Comparison of ENCODE assay signal across 19 mouse cellular contexts in the genomic region with DNA sequence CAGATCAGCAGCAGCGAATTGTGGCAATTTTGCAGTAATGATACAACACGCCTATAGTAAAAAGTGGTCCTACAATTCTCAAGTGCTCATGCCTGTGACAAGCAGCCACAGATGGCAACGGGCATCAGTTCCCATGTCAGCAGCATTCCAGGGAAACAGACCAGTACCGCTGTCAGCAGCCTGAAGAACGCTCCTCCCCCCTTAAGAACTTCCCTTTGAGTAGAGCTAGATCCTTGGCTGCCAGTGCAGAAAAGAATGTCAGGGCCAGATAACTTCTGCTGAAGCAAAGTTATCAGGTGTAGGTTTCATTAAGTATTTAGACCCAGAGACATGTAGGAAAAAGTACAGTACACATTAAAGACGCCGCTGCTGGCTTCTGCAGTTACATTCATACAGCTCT. TPM values are rescaled to one million over a fixed set of nuclear protein-coding genes. Genes with fewer than 3 reads are reported as not detected.
DNase-seq lines count a peak whose midpoint lies in the region; ATAC-seq and TF ChIP-seq lines count a peak whose summit lies in the region.
"Had no signal": no experiment of that assay in that cellular context is flagged by ENCODE, and none has a peak within 500 bp of the region (broad histone marks: within the 10 kb centered on the region; RNA-seq: fewer than 3 reads in every experiment).

No protein-coding gene starts in this region.

- TF ChIP-seq EP300 in heart, postnatal 0 days (IDR thresholded peaks at IDR 0.05; ENCODE audit: low read depth) = peak; percentile 35; the same call in 1 of the 2 replicates

- H3K9ac ChIP-seq in heart, postnatal 0 days (replicated peaks; ENCODE audit: low read depth, low read length) = no peak overlapping the region
- H3K9ac ChIP-seq: limb, embryonic 12.5 days; lung, embryonic 15.5 days; neural tube, embryonic 15.5 days had no signal

- H3K36me3 ChIP-seq in heart, postnatal 0 days (replicated peaks; ENCODE audit: control insufficient read depth, insufficient read depth, low read length) = no peaks in the 10 kb centered on the region
- H3K36me3 ChIP-seq in limb, embryonic 10.5 days = no peaks in the 10 kb centered on the region
- H3K36me3 ChIP-seq in thymus, adult 2 months (ENCODE audit: control insufficient read depth, insufficient read depth, low read length) = no peaks in the 10 kb centered on the region
- H3K36me3 ChIP-seq: embryonic facial prominence, embryonic 12.5 days; limb, embryonic 12.5 days; lung, embryonic 15.5 days; neural tube, embryonic 15.5 days had no signal

- H3K4me2 ChIP-seq in heart, postnatal 0 days (ENCODE audit: low read depth, low read length) = no peak overlapping the region; the same call in 1 of the 2 replicates
- H3K4me2 ChIP-seq: embryonic facial prominence, embryonic 12.5 days; limb, embryonic 12.5 days; lung, embryonic 15.5 days; midbrain, embryonic 11.5 days; neural tube, embryonic 15.5 days had no signal

- POLR2A ChIA-PET in Patski (lab: Charles Lee) = interaction anchor here (0.8 to 1.3 kb wide), 3 partner anchors 13 to 63 kb away, joined by 3 to 6 read pairs (median 3); no protein-coding TSS in a partner anchor

- H3K4me1 ChIP-seq in heart, postnatal 0 days (ENCODE audit: control insufficient read depth, insufficient read depth) = peaks cover 24% of the 10 kb centered on the region
- H3K4me1 ChIP-seq in limb, embryonic 10.5 days = peaks cover 12% of the 10 kb centered on the region
- H3K4me1 ChIP-seq in thymus, adult 2 months (replicated peaks; ENCODE audit: control insufficient read depth, insufficient read depth, low read length) = no peaks in the 10 kb centered on the region
- H3K4me1 ChIP-seq: limb, embryonic 12.5 days; lung, embryonic 15.5 days; neural tube, embryonic 15.5 days had no signal

- H3K9me3 ChIP-seq in heart, postnatal 0 days (replicated peaks; ENCODE audit: control insufficient read depth, low read length) = no peaks in the 10 kb centered on the region
- H3K9me3 ChIP-seq in limb, embryonic 10.5 days (replicated peaks) = no peaks in the 10 kb centered on the region
- H3K9me3 ChIP-seq: embryonic facial prominence, embryonic 12.5 days; limb, embryonic 12.5 days; lung, embryonic 15.5 days; neural tube, embryonic 15.5 days had no signal

- no peak for TF ChIP-seq POLR2A in thymus, adult 2 months (IDR thresholded peaks at IDR 0.05; ENCODE audit: control insufficient read depth, extremely low read depth, insufficient read depth, low read length, poor library complexity)

- CTCF ChIA-PET in Patski (lab: Charles Lee) = interaction anchor here (0.9 kb wide), 1 partner anchor 21 kb away, joined by 3 read pairs; no protein-coding TSS in a partner anchor

- peak; percentile 66; the same call in 1 of the 2 replicates for ATAC-seq in heart, postnatal 0 days (ENCODE audit: insufficient read depth, low read depth)
- peak; percentile 32 for ATAC-seq in Patski

- peak; percentile 60 for DNase-seq in gastrocnemius, adult 2 months
- DNase-seq in gastrocnemius, adult 18-20 months (ENCODE audit: low spot score) = no peak
- peak; percentile 68 for DNase-seq in heart, postnatal 0 days (ENCODE audit: low spot score)
- DNase-seq in heart, adult 8-10 months (ENCODE audit: low spot score) = no peak
- no peak for DNase-seq in Patski (ENCODE audit: low read depth, low spot score)
- DNase-seq in limb, embryonic 10.5 days (ENCODE audit: low spot score) = peak; percentile 23
- no peak for DNase-seq in thymus, adult 2 months
- no peak for DNase-seq in urinary bladder, adult 18-20 months (ENCODE audit: low spot score in 2 of 2)
- DNase-seq: adrenal gland, postnatal 25 days; B cell, adult 2 months; cerebellum, adult 9-11 months; kidney, adult 8-10 months; retina, postnatal 1 day; thymus, adult 18-20 months had no signal

- in situ Hi-C loops in Patski (cut with MboI; ENCODE audit: low pct_unique_long_range_greater_than_20kb) = loop anchor here (5.0 kb wide), 1 partner anchor 32 kb away; no protein-coding TSS in a partner anchor

- no peak for TF ChIP-seq CTCF in gastrocnemius, adult 2 months (IDR thresholded peaks at IDR 0.05)
- TF ChIP-seq CTCF in heart, postnatal 0 days (IDR thresholded peaks at IDR 0.05; ENCODE audit: low read depth) = no peak
- TF ChIP-seq CTCF in Patski (IDR thresholded peaks at IDR 0.05) = no peak
- no peak for TF ChIP-seq CTCF in thymus, adult 2 months (IDR thresholded peaks at IDR 0.05; ENCODE audit: borderline replicate concordance, control insufficient read depth, extremely low read depth, insufficient read depth, low read length, poor library complexity)

- 0 out of 2 replicates have a peak overlapping the region, but pooled peaks have one; percentile 51 for H3K27ac ChIP-seq in gastrocnemius, adult 2 months
- 0 out of 2 replicates have a peak overlapping the region, but pooled peaks have one; percentile 4 for H3K27ac ChIP-seq in heart, postnatal 0 days (ENCODE audit: low read depth)
- H3K27ac ChIP-seq in limb, embryonic 10.5 days = no peak overlapping the region
- H3K27ac ChIP-seq in thymus, adult 2 months (ENCODE audit: control insufficient read depth, insufficient read depth, low read length) = no peak overlapping the region
- H3K27ac ChIP-seq: embryonic facial prominence, embryonic 12.5 days; limb, embryonic 12.5 days; lung, embryonic 15.5 days; neural tube, embryonic 15.5 days had no signal

- intact Hi-C loops in gastrocnemius, adult 2 months (cut with DNase I) = no loop called here

- WGBS in heart, postnatal 0 days = 13% methylated on average over 7 of the region's 7 CpGs
- WGBS in limb, embryonic 10.5 days = 44% methylated on average over 7 of the region's 7 CpGs
- WGBS in thymus, adult 2 months = 85% methylated on average over 7 of the region's 7 CpGs

- no peak overlapping the region for H3K4me3 ChIP-seq in gastrocnemius, adult 2 months
- H3K4me3 ChIP-seq in heart, postnatal 0 days (ENCODE audit: low read depth, low read length) = no peak overlapping the region
- H3K4me3 ChIP-seq in limb, embryonic 10.5 days = no peak overlapping the region
- no peak overlapping the region for H3K4me3 ChIP-seq in thymus, adult 2 months (ENCODE audit: control insufficient read depth, insufficient read depth, low read length)
- H3K4me3 ChIP-seq: embryonic facial prominence, embryonic 12.5 days; limb, embryonic 12.5 days; lung, embryonic 15.5 days; neural tube, embryonic 15.5 days had no signal

- no peaks in the 10 kb centered on the region for H3K27me3 ChIP-seq in heart, postnatal 0 days (ENCODE audit: control insufficient read depth, insufficient read depth, low read length)
- no peaks in the 10 kb centered on the region for H3K27me3 ChIP-seq in Patski
- H3K27me3 ChIP-seq in limb, embryonic 10.5 days (ENCODE audit: low read depth, poor library complexity, severe bottlenecking) = no peaks in the 10 kb centered on the region
- no peaks in the 10 kb centered on the region for H3K27me3 ChIP-seq in thymus, adult 2 months (ENCODE audit: control insufficient read depth, insufficient read depth, low read length)
- H3K27me3 ChIP-seq: embryonic facial prominence, embryonic 12.5 days; limb, embryonic 12.5 days; lung, embryonic 15.5 days; neural tube, embryonic 15.5 days had no signal

RNA-seq across cellular contexts. Expression of a gene that starts 8.4 kb away (rescaled TPM):
- total RNA-seq in gastrocnemius, adult 2 months (2021) = 10 to 100 TPM; 10.5 to 10.9 TPM
- 1 to 10 TPM; 7.7 to 8.3 TPM for total RNA-seq in gastrocnemius, adult 18-20 months (2021)
- 4.4 and 5.9 TPM in 2 replicates for total RNA-seq in heart, postnatal 0 days (2014; rRNA removed; ENCODE audit: low replicate concordance)
- 1.8 TPM in 2 replicates for polyA plus RNA-seq in heart, postnatal 0 days (2015; fragmentation: Nextera tagmentation; extraction: Ambion mirVana)
- 10 to 100 TPM; 13.0 to 21.5 (median 16.1) TPM for total RNA-seq in heart, adult 8-10 months (2022)
- polyA plus RNA-seq in Patski (2021) = 23.5 TPM
- 2.7 and 3.3 TPM in 2 replicates for polyA plus RNA-seq in limb, embryonic 10.5 days (2016; fragmentation: Nextera tagmentation; extraction: Ambion mirVana)
- polyA plus RNA-seq in thymus, adult 2 months (2012; rRNA removed) = 26.3 and 31.8 TPM in 2 replicates

RNA-seq across cellular contexts. Expression of a gene that starts 40.0 kb away (rescaled TPM):
- total RNA-seq in gastrocnemius, adult 2 months (2021) = 10 to 100 TPM; 46.2 to 48.3 TPM
- total RNA-seq in gastrocnemius, adult 18-20 months (2021) = 10 to 100 TPM; 44.0 to 47.6 TPM
- total RNA-seq in heart, postnatal 0 days (2014; rRNA removed; ENCODE audit: low replicate concordance) = 32.5 and 36.0 TPM in 2 replicates
- 5.7 and 6.1 TPM in 2 replicates for polyA plus RNA-seq in heart, postnatal 0 days (2015; fragmentation: Nextera tagmentation; extraction: Ambion mirVana)
- 10 to 100 TPM; 63.9 to 69.4 (median 67.0) TPM for total RNA-seq in heart, adult 8-10 months (2022)
- 51.1 TPM for polyA plus RNA-seq in Patski (2021)
- polyA plus RNA-seq in limb, embryonic 10.5 days (2016; fragmentation: Nextera tagmentation; extraction: Ambion mirVana) = 8.1 and 9.1 TPM in 2 replicates
- 45.3 and 49.5 TPM in 2 replicates for polyA plus RNA-seq in thymus, adult 2 months (2012; rRNA removed)

RNA-seq across cellular contexts. Expression of a gene that starts 57.4 kb away (rescaled TPM):
- 100 to 1,000 TPM; 135 to 160 TPM for total RNA-seq in gastrocnemius, adult 2 months (2021)
- total RNA-seq in gastrocnemius, adult 18-20 months (2021) = 100 to 1,000 TPM; 147 to 149 TPM
- 163 and 234 TPM in 2 replicates for total RNA-seq in heart, postnatal 0 days (2014; rRNA removed; ENCODE audit: low replicate concordance)
- polyA plus RNA-seq in heart, postnatal 0 days (2015; fragmentation: Nextera tagmentation; extraction: Ambion mirVana) = 457 and 460 TPM in 2 replicates
- 100 to 1,000 TPM; 140 to 162 (median 155) TPM for total RNA-seq in heart, adult 8-10 months (2022)
- polyA plus RNA-seq in Patski (2021) = 316 TPM
- 868 and 947 TPM in 2 replicates for polyA plus RNA-seq in limb, embryonic 10.5 days (2016; fragmentation: Nextera tagmentation; extraction: Ambion mirVana)
- 205 and 250 TPM in 2 replicates for polyA plus RNA-seq in thymus, adult 2 months (2012; rRNA removed)

RNA-seq across cellular contexts. Expression of a gene that starts 57.5 kb away (rescaled TPM):
- total RNA-seq in gastrocnemius, adult 2 months (2021) = 1 to 10 TPM; 1.9 to 2.7 TPM
- 1 to 10 TPM; 1.8 to 2.0 TPM for total RNA-seq in gastrocnemius, adult 18-20 months (2021)
- 3.3 and 5.3 TPM in 2 replicates for total RNA-seq in heart, postnatal 0 days (2014; rRNA removed; ENCODE audit: low replicate concordance)
- 2.2 and 2.3 TPM in 2 replicates for polyA plus RNA-seq in heart, postnatal 0 days (2015; fragmentation: Nextera tagmentation; extraction: Ambion mirVana)
- total RNA-seq in heart, adult 8-10 months (2022) = 1 to 10 TPM; 1.6 to 3.1 (median 2.4) TPM
- 8.1 TPM for polyA plus RNA-seq in Patski (2021)
- 5.8 and 7.4 TPM in 2 replicates for polyA plus RNA-seq in limb, embryonic 10.5 days (2016; fragmentation: Nextera tagmentation; extraction: Ambion mirVana)
- polyA plus RNA-seq in thymus, adult 2 months (2012; rRNA removed) = 15.9 and 16.2 TPM in 2 replicates

Comparison
In these comparisons a context has a peak if more than half of its experiments do, and no peak if none do; other contexts are left out.
1. DNase-seq: peak in gastrocnemius, adult 2 months (single experiment), heart, postnatal 0 days (single experiment) and limb, embryonic 10.5 days (single experiment); none in gastrocnemius, adult 18-20 months (single experiment), heart, adult 8-10 months (single experiment), Patski (single experiment), thymus, adult 2 months (single experiment) and urinary bladder, adult 18-20 months (0 of 2).
2. H3K27ac ChIP-seq: peak in gastrocnemius, adult 2 months (single experiment) and heart, postnatal 0 days (single experiment); none in limb, embryonic 10.5 days (single experiment) and thymus, adult 2 months (single experiment).